Mouse (Mus musculus) C2C12 (cell line): ENCODE data around the gene Mmp19.

Experiments
- CEBPB ChIP-seq: IDR thresholded peaks from one replicate; pipeline ENCODE4 v1.6.1; 2011; ENCODE audit warnings: low read depth, mild to moderate bottlenecking, control low read depth, moderate library complexity
- CTCF ChIP-seq: IDR thresholded peaks from one replicate; pipeline ENCODE4 v1.5.1; 2011; ENCODE audit not compliant: control insufficient read depth, insufficient read depth, insufficient read length
- MYOD1 ChIP-seq: IDR thresholded peaks from one replicate; pipeline ENCODE4 v1.6.1; 2011; ENCODE audit warnings: low read depth; ENCODE audit not compliant: control insufficient read depth, insufficient read length
- MYOG ChIP-seq: IDR thresholded peaks from one replicate; pipeline ENCODE4 v1.6.1; 2011; ENCODE audit not compliant: control insufficient read depth, insufficient read length; ENCODE audit errors: extremely low read depth
- USF1 ChIP-seq: IDR thresholded peaks from one replicate; pipeline ENCODE4 v1.6.1; 2011; ENCODE audit warnings: low read depth, mild to moderate bottlenecking, control low read depth, moderate library complexity

- no peak for TF ChIP-seq CEBPB
- TF ChIP-seq MYOD1 = no peak
- TF ChIP-seq CTCF = no peak
- no peak for TF ChIP-seq USF1
- TF ChIP-seq MYOG = no peak
These were observed 48.7 kb downstream of the Mmp19 start for GRCm38 (mm10) chr10:128839434-128839833.
